Mouse (Mus musculus) heart, embryonic 11.5 days (tissue): ENCODE data around the gene Scaf8. TPM values are rescaled to one million over a fixed set of nuclear protein-coding genes. Genes with fewer than 3 reads are reported as not detected.

Source experiments
- ATAC-seq: fragments of 200-750 bp; cut with Nextera tagmentation; replicated peaks from 2 replicates; pipeline ENCODE4 v1.8.0; 2017; ENCODE audit warnings: moderate library complexity; ENCODE audit not compliant: insufficient number of reproducible peaks, low FRiP score, low TSS enrichment
- H3K27ac ChIP-seq: fragments of 300-500 bp; sonication (generic); 2 replicates; pipeline ENCODE4 v1.5.1; 2014; ENCODE audit warnings: mild to moderate bottlenecking, low read depth, low read length
- H3K27me3 ChIP-seq: fragments of 300-500 bp; sonication (generic); 2 replicates; pipeline ENCODE4 v1.6.1; 2014; ENCODE audit warnings: mild to moderate bottlenecking, low read length, mixed read lengths; ENCODE audit not compliant: control insufficient read depth, insufficient read depth
- H3K36me3 ChIP-seq: fragments of 300-500 bp; sonication (generic); 2 replicates; pipeline ENCODE4 v1.6.1; 2014; ENCODE audit warnings: mild to moderate bottlenecking, low read length, moderate library complexity, mixed read lengths; ENCODE audit not compliant: control insufficient read depth, insufficient read depth
- H3K4me1 ChIP-seq: fragments of 300-500 bp; sonication (generic); 2 replicates; pipeline ENCODE4 v1.6.1; 2014; ENCODE audit warnings: low read length; ENCODE audit not compliant: control insufficient read depth, insufficient read depth
- H3K4me2 ChIP-seq: fragments of 300-500 bp; sonication (generic); 2 replicates; pipeline ENCODE4 v1.6.1; 2014; ENCODE audit warnings: mild to moderate bottlenecking, moderate library complexity
- H3K4me3 ChIP-seq: fragments of 300-500 bp; sonication (generic); 2 replicates; pipeline ENCODE4 v1.5.1; 2014; ENCODE audit warnings: low read depth, low read length
- H3K9ac ChIP-seq: fragments of 300-500 bp; sonication (generic); 2 replicates; pipeline ENCODE4 v1.6.1; 2014; ENCODE audit warnings: mild to moderate bottlenecking, low read depth, low read length, moderate library complexity
- H3K9me3 ChIP-seq: fragments of 300-500 bp; sonication (generic); replicated peaks from 2 replicates; pipeline ENCODE4 v1.6.1; 2016; ENCODE audit warnings: low read length; ENCODE audit not compliant: control insufficient read depth
- WGBS: fragments of 180-500 bp; shearing (Covaris S2); extraction: QIAGEN DNeasy Blood & Tissue Kit; methylation state at CpG from one replicate; pipeline ENCODE4 v1.1.7; 2014; ENCODE audit not compliant: insufficient replicate concordance; 5-methylcytosine and 5-hydroxymethylcytosine counted together
- polyA plus RNA-seq: library from polyadenylated mRNA; unstranded; fragments of >200 nt; fragmentation: Nextera tagmentation; extraction: Ambion mirVana; gene quantifications from 2 replicates; pipeline ENCODE4 v1.2.1, GENCODE M21; 2014

The Scaf8 gene
- polyA plus RNA-seq, 1 experiment from 2014 or later = 20.6 TPM

DNA sequence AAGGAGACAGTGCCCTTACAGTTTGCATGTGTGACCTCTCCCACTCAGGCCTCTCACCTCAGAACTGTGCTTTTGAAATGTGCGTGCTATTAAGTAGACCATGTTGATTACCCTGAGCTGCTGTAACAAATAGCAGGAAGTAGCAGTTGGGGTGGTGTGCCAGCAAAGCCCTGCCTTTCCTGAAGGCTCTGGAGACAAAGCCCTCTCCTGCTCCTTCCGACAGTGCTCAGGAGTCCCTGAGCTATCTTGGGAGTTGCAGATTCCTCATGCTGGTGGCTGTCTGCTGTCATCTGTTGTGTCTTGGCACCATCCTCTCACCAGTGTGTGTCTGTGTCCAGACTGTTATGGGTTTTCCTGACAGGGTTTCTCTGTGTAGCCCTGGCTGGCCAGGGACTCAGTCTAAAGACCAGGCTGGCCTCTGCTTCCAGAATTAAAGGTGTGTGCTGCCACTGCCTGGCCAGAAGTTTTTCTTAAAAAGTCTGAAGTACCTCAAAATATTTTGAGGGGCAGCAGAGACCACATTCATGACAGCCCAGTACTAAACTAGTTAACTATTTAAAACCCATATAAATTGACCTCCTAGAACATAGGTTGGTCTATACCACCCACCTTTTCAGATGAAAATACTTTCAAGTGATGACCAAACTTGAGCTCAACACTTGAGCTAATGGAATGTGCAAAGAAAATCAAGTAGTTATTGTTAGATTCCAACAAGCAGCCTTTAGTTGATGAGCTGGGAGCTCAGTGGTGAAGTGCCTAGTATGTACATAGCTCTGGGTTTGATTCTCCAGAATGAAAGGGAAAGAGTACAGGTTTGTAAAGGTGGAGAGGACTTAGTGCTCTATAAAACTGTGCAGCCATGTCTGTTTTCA is 92.0 kb downstream of the Scaf8 start:
- Histone ChIP-seq H3K4me1 (peaks cover 13% of the 10 kb centered on the region), H3K4me3 (no peak overlapping the region), H3K27ac (peak overlapping the region; percentile 37; the same call in 1 of the 2 replicates), H3K4me2 (no peak overlapping the region), H3K36me3 (no peaks in the 10 kb centered on the region), H3K27me3 (no peaks in the 10 kb centered on the region), H3K9me3 (no peaks in the 10 kb centered on the region), H3K9ac (no peak overlapping the region)
- no peak; the same call in 1 of the 2 replicates for ATAC-seq
- WGBS = 29% methylated on average over 2 of the region's 2 CpGs

GRCm38 (mm10) chr17:3207529-3208240 is 92.9 kb downstream of the Scaf8 start:
- peaks cover 13% of the 10 kb centered on the region for H3K4me1 ChIP-seq
- H3K4me2 ChIP-seq = no peak overlapping the region
- no peaks in the 10 kb centered on the region for H3K9me3 ChIP-seq
- WGBS = 83% methylated on average over 6 of the region's 6 CpGs
- H3K9ac ChIP-seq = no peak overlapping the region
- H3K4me3 ChIP-seq = no peak overlapping the region
- no peaks in the 10 kb centered on the region for H3K36me3 ChIP-seq
- H3K27ac ChIP-seq = no peak overlapping the region
- no peaks in the 10 kb centered on the region for H3K27me3 ChIP-seq
- no peak for ATAC-seq

DNA sequence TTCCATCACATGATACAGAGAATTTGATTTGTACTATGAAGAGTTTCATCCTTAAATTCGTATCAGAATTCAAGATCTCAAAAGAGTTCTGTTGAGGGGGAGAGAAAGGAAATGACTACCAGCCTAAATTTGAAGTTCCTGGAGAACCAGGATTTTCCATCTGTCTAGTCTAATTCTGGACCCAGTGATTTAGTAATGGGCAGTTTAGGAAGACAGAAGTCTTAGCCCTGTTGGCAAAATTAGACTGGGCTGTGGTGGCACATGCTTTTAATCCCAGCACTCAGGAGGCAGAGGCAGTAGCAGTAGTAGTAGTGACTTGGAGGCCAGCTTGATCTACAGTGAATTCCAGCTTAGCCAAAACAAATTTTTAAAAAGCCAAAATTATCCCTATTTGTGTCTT is 93.7 kb downstream of the Scaf8 start:
- peaks cover 13% of the 10 kb centered on the region for H3K4me1 ChIP-seq
- ATAC-seq = no peak

DNA sequence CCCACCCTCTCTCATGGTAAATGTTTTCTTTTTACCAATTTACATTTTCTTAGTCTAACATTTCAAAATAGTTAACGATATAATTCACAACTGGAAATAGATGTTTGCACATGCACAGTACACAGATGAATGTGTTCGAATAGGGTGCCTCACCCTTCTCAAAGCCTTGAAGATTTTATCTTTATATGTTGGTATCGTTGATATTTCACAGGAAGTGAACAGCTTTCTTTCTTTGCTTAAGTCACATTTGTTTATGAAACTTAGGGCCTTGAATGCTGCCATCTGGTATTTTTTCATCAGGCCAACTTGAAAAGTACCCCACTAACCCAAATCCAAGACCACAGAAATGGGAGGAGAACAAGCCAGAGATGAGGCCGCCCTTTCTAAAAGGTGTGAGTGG is 94.8 kb downstream of the Scaf8 start:
- WGBS = 90% methylated on average over 4 of the region's 4 CpGs
- Histone ChIP-seq H3K9me3 (no peaks in the 10 kb centered on the region), H3K27me3 (no peaks in the 10 kb centered on the region), H3K36me3 (peaks cover under 1% of the 10 kb centered on the region; the same call in 1 of the 2 replicates), H3K27ac (no peak overlapping the region), H3K4me2 (no peak overlapping the region), H3K4me3 (no peak overlapping the region), H3K9ac (no peak overlapping the region), H3K4me1 (peaks cover 13% of the 10 kb centered on the region)
- ATAC-seq = no peak

More for the DNA sequence above, 93.7 kb downstream of the Scaf8 start:
- Histone ChIP-seq H3K9me3 (no peaks in the 10 kb centered on the region), H3K36me3 (no peaks in the 10 kb centered on the region), H3K27ac (no peak overlapping the region), H3K4me2 (no peak overlapping the region), H3K27me3 (no peaks in the 10 kb centered on the region), H3K4me3 (no peak overlapping the region), H3K9ac (no peak overlapping the region)
- WGBS = 71% methylated on average over 1 of the region's 1 CpGs

DNA sequence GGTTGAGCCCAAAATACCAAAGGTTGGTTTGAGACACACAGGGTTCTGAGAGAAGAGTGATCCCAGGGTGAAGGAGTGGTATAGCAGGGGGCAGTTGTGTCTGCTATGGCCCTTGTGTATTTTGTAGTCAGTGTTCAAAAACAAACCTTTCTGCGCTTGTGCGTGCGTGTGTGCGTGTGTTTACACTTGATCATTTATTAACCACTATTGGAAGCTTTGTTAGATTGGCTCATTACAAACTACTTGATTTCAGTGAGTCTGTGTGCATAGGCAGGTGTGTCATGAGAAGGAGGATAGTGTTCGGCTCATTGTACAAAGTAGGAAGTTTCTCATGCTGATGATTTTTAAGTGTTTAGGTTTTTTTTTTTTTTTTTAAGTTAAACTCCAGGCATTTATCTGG is 95.4 kb downstream of the Scaf8 start:
- Histone ChIP-seq H3K36me3 (peaks cover 5% of the 10 kb centered on the region; the same call in 1 of the 2 replicates), H3K9ac (no peak overlapping the region), H3K27me3 (no peaks in the 10 kb centered on the region), H3K9me3 (no peaks in the 10 kb centered on the region), H3K4me1 (peaks cover 13% of the 10 kb centered on the region), H3K27ac (no peak overlapping the region), H3K4me2 (no peak overlapping the region), H3K4me3 (no peak overlapping the region)
- ATAC-seq = no peak
- WGBS = 97% methylated on average over 5 of the region's 5 CpGs

DNA sequence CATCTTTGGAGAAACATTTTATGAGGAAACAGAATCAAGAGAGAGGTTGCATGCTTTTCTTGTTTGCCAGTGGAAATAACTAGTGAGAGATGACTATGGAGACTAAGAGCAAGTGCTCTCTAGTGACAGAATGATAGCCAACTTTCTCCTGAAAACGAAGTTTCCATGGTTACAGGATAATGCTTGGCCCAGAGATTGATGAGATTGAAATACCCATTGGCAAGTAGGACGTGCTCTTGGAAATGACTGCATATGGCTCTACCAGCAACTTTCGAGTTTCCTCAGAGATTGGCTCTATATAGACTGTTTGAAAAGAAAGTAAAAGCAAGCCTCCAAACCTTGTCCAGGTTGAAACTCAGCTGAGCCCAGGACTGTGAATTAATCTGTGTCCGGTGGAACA is 97.3 kb downstream of the Scaf8 start:
- Histone ChIP-seq H3K4me1 (peaks cover 2% of the 10 kb centered on the region; the same call in 1 of the 2 replicates), H3K36me3 (peaks cover 5% of the 10 kb centered on the region; the same call in 1 of the 2 replicates), H3K27ac (no peak overlapping the region), H3K4me3 (no peak overlapping the region), H3K27me3 (no peaks in the 10 kb centered on the region), H3K9me3 (no peaks in the 10 kb centered on the region), H3K4me2 (no peak overlapping the region), H3K9ac (no peak overlapping the region)
- 89% methylated on average over 4 of the region's 4 CpGs for WGBS
- no peak for ATAC-seq

DNA sequence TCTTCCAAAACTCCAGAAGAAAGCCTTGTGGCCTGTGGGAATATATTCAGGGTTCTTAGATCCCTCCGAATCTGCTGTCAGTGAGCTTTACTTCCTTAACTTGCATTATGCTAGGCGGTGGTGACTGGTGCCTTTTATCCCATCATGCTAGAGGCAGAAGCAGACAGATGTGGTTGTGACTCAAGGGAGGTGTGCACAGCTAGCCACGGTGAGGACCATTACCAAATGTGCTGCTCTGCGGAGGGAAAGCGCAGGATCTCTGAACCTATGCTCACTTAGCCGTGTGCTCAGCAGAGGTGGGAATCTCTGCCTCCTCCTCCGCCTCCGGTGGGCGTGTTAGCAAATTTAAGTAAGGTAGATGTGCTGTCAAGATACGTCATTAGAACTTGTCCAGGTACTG is 98.1 kb downstream of the Scaf8 start:
- H3K9ac ChIP-seq = no peak overlapping the region
- no peak overlapping the region for H3K4me2 ChIP-seq
- H3K4me3 ChIP-seq = no peak overlapping the region
- no peak for ATAC-seq
- WGBS = 95% methylated on average over 10 of the region's 10 CpGs
- peaks cover 5% of the 10 kb centered on the region; the same call in 1 of the 2 replicates for H3K36me3 ChIP-seq
- H3K27ac ChIP-seq = no peak overlapping the region
- no peaks in the 10 kb centered on the region for H3K9me3 ChIP-seq
- no peaks in the 10 kb centered on the region for H3K27me3 ChIP-seq
- H3K4me1 ChIP-seq = peaks cover 2% of the 10 kb centered on the region; the same call in 1 of the 2 replicates

GRCm38 (mm10) chr17:3214852-3215251 is 100.1 kb downstream of the Scaf8 start:
- ATAC-seq = no peak
- peaks cover 5% of the 10 kb centered on the region; the same call in 1 of the 2 replicates for H3K36me3 ChIP-seq
- peaks cover 6% of the 10 kb centered on the region for H3K4me1 ChIP-seq
- no peak overlapping the region for H3K4me3 ChIP-seq
- H3K27ac ChIP-seq = no peak overlapping the region
- no peaks in the 10 kb centered on the region for H3K27me3 ChIP-seq
- H3K4me2 ChIP-seq = no peak overlapping the region
- no peaks in the 10 kb centered on the region for H3K9me3 ChIP-seq
- no peak overlapping the region for H3K9ac ChIP-seq
- WGBS = 82% methylated on average over 2 of the region's 2 CpGs
